Mouse (Mus musculus) gastrocnemius, adult 8-10 months (tissue): Measurements from ENCODE around the gene Gm20661. TPM values are rescaled to one million over a fixed set of nuclear protein-coding genes. Genes with fewer than 3 reads are reported as not detected.

ENCODE experiments used
- DNase-seq, 2 experiments: peaks; one replicate each; pipeline ENCODE4 v3.0.0; 2022; ENCODE audit warnings: low spot score in 2 of 2
- total RNA-seq, 4 experiments: library from RNA; stranded (reverse); gene quantifications; 2 replicates each; pipeline ENCODE4 v1.2.4; 2022

Gm20661 gene
- total RNA-seq, 4 experiments from 2014 or later, result not detected

- DNase-seq, result no peak
Observed at GRCm38 (mm10) chr9:107966676-107967075, 16.2 kb upstream of the Gm20661 start.

GRCm38 (mm10) chr9:107967437-107967836 lies 15.4 kb upstream of the Gm20661 start:
- DNase-seq, result no peak

- DNase-seq, result no peak
Observed at GRCm38 (mm10) chr9:107968531-107968930, 14.3 kb upstream of the Gm20661 start.

- DNase-seq, result no peak
Observed at GRCm38 (mm10) chr9:107970311-107970710, 12.5 kb upstream of the Gm20661 start.

GRCm38 (mm10) chr9:107971690-107972541 lies 10.9 kb upstream of the Gm20661 start:
- DNase-seq, result no peak

GRCm38 (mm10) chr9:107974491-107975171 lies 8.2 kb upstream of the Gm20661 start:
- DNase-seq, result no peak

- DNase-seq, result no peak
Observed at GRCm38 (mm10) chr9:107975399-107976386, 7.2 kb upstream of the Gm20661 start, which contains the start of gene Uba7. TSS of gene Uba7 (plus strand) at chr9:107975505.

GRCm38 (mm10) chr9:107978815-107979214 lies 4.0 kb upstream of the Gm20661 start:
- no peak for DNase-seq

GRCm38 (mm10) chr9:107981684-107982605 lies 913 bp upstream of the Gm20661 start:
- DNase-seq, result no peak

GRCm38 (mm10) chr9:107983421-107983890 lies 598 bp downstream of the Gm20661 start:
- DNase-seq, result peak; percentile 68 to 78

GRCm38 (mm10) chr9:107984052-107984753 lies 1.3 kb downstream of the Gm20661 start:
- DNase-seq, result no peak

GRCm38 (mm10) chr9:107984754-107985055 lies 1.8 kb downstream of the Gm20661 start:
- no peak for DNase-seq

GRCm38 (mm10) chr9:107985131-107986119 lies 2.6 kb downstream of the Gm20661 start, which contains the start of gene Inka1:
TSS of gene Inka1 (minus strand) at chr9:107985879.
- DNase-seq, result peak; percentile 79 to 84

GRCm38 (mm10) chr9:107986376-107986775 lies 3.5 kb downstream of the Gm20661 start:
- DNase-seq, result peak; percentile 61 to 69

GRCm38 (mm10) chr9:107987950-107988349 lies 5.1 kb downstream of the Gm20661 start:
- no peak for DNase-seq

GRCm38 (mm10) chr9:107992197-107992596 lies 9.3 kb downstream of the Gm20661 start, which contains the start of gene Cdhr4:
TSS of gene Cdhr4 (plus strand) at chr9:107992497.
- no peak for DNase-seq

GRCm38 (mm10) chr9:107993013-107993412 lies 10.2 kb downstream of the Gm20661 start:
- no peak for DNase-seq

GRCm38 (mm10) chr9:107994464-107994863 lies 11.6 kb downstream of the Gm20661 start:
- DNase-seq, result no peak
